Mouse (Mus musculus) small intestine, adult 2 months (tissue): ENCODE data around the gene Map3k7cl.

Source experiments
- CTCF ChIP-seq: fragments of 200-500 bp; IDR thresholded peaks from 2 replicates; pipeline ENCODE4 v1.5.1; 2012; ENCODE audit warnings: low read depth, mild to moderate bottlenecking, control low read depth, inconsistent platforms, low read length, moderate library complexity, mixed read lengths; ENCODE audit not compliant: insufficient replicate concordance, insufficient read length; ENCODE audit errors: extremely low read depth
- POLR2A ChIP-seq: fragments of 200-500 bp; IDR thresholded peaks from 2 replicates; pipeline ENCODE4 v1.6.1; 2012; ENCODE audit warnings: low read depth, mild to moderate bottlenecking, control low read depth, inconsistent platforms, low read length, moderate library complexity

- TF ChIP-seq POLR2A (no peak), CTCF (no peak)
Observed at GRCm38 (mm10) chr16:87587843-87588242, 34.7 kb downstream of the Map3k7cl start.
